Mouse (Mus musculus): Measurements from ENCODE around the gene Aadacl2. TPM values are rescaled to one million over a fixed set of nuclear protein-coding genes. Genes with fewer than 3 reads are reported as not detected.
A peak's percentile ranks its signal among the peaks of the same experiment; 100 is the strongest.

Gene Aadacl2
- polyA plus RNA-seq (2014; fragmentation: Nextera tagmentation; extraction: Ambion mirVana): not detected in 2 replicates

- no peak within 1 kb of the TSS for H3K4me3 ChIP-seq (ENCODE audit: low read depth, low read length)
- H3K9ac ChIP-seq (ENCODE audit: low read depth, low read length): no peak within 1 kb of the TSS
- no peaks in the 10 kb centered on the region for H3K36me3 ChIP-seq (ENCODE audit: control insufficient read depth, insufficient read depth, low read length)
- no peak within 1 kb of the TSS for H3K27ac ChIP-seq (ENCODE audit: low read depth, low read length)
- H3K27me3 ChIP-seq (replicated peaks; ENCODE audit: control insufficient read depth, insufficient read depth, low read length): no peaks in the 10 kb centered on the region
- no peak within 1 kb of the TSS for H3K4me2 ChIP-seq
- DNase-seq (ENCODE audit: low spot score): no peak
- whole genome bisulfite sequencing: 79% methylated on average over 1 of the region's 1 CpGs
- no peaks in the 10 kb centered on the region for H3K9me3 ChIP-seq (ENCODE audit: control insufficient read depth, low read length)
- H3K4me1 ChIP-seq (replicated peaks; ENCODE audit: control insufficient read depth, insufficient read depth, low read length): no peaks in the 10 kb centered on the region
- ATAC-seq (replicated peaks; ENCODE audit: low FRiP score): no peak
Observed at GRCm38 (mm10) chr3:60006443-60006842, at the start of gene Aadacl2. Aadacl2 (plus strand) TSS chr3:60006743.

DNA sequence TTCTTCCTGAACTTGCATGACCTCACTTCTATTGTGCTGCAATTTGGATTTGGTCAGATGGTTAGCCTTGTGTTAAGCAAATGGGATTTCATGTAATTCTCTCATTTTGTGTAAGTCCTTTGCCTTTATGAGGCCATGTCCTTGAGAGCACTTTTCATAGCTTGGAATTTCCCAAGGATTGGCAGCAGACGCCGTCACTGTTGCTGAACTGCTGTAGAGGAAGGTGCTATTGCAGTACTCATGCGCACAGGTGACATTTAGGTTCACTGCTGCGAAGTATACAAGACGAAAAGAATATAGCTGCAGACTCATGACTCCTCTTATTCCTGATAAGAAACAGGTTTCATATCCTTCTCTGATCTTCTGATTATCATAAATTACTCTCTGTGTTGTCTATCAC lies 35.7 kb upstream of the Aadacl2 start:
- H3K9ac ChIP-seq (ENCODE audit: low read depth, low read length): no peak overlapping the region
- ATAC-seq (replicated peaks; ENCODE audit: low FRiP score) (no peak), DNase-seq (ENCODE audit: low spot score) (no peak)
- no peaks in the 10 kb centered on the region for H3K36me3 ChIP-seq (ENCODE audit: control insufficient read depth, insufficient read depth, low read length)
- H3K27me3 ChIP-seq (replicated peaks; ENCODE audit: control insufficient read depth, insufficient read depth, low read length): no peaks in the 10 kb centered on the region
- H3K27ac ChIP-seq (ENCODE audit: low read depth, low read length): no peak overlapping the region
- no peak overlapping the region for H3K4me2 ChIP-seq
- WGBS: 89% methylated on average over 5 of the region's 5 CpGs
- no peaks in the 10 kb centered on the region for H3K9me3 ChIP-seq (ENCODE audit: control insufficient read depth, low read length)
- H3K4me3 ChIP-seq (ENCODE audit: low read depth, low read length): no peak overlapping the region
- H3K4me1 ChIP-seq (replicated peaks; ENCODE audit: control insufficient read depth, insufficient read depth, low read length): no peaks in the 10 kb centered on the region

- Histone ChIP-seq H3K4me2 (no peak overlapping the region), H3K27ac (ENCODE audit: low read depth, low read length) (no peak overlapping the region), H3K4me1 (replicated peaks; ENCODE audit: control insufficient read depth, insufficient read depth, low read length) (no peaks in the 10 kb centered on the region), H3K9ac (ENCODE audit: low read depth, low read length) (no peak overlapping the region), H3K36me3 (ENCODE audit: control insufficient read depth, insufficient read depth, low read length) (no peaks in the 10 kb centered on the region), H3K4me3 (ENCODE audit: low read depth, low read length) (no peak overlapping the region), H3K9me3 (ENCODE audit: control insufficient read depth, low read length) (no peaks in the 10 kb centered on the region), H3K27me3 (replicated peaks; ENCODE audit: control insufficient read depth, insufficient read depth, low read length) (no peaks in the 10 kb centered on the region)
- DNase-seq (ENCODE audit: low spot score) (no peak), ATAC-seq (replicated peaks; ENCODE audit: low FRiP score) (no peak)
Observed at GRCm38 (mm10) chr3:59974591-59974990, 32.0 kb upstream of the Aadacl2 start.

GRCm38 (mm10) chr3:60003622-60004021 lies 2.9 kb upstream of the Aadacl2 start:
- Histone ChIP-seq H3K4me2 (no peak overlapping the region), H3K27me3 (replicated peaks; ENCODE audit: control insufficient read depth, insufficient read depth, low read length) (no peaks in the 10 kb centered on the region), H3K36me3 (ENCODE audit: control insufficient read depth, insufficient read depth, low read length) (no peaks in the 10 kb centered on the region), H3K27ac (ENCODE audit: low read depth, low read length) (no peak overlapping the region), H3K4me1 (replicated peaks; ENCODE audit: control insufficient read depth, insufficient read depth, low read length) (no peaks in the 10 kb centered on the region), H3K9me3 (ENCODE audit: control insufficient read depth, low read length) (no peaks in the 10 kb centered on the region), H3K4me3 (ENCODE audit: low read depth, low read length) (no peak overlapping the region), H3K9ac (ENCODE audit: low read depth, low read length) (no peak overlapping the region)
- DNase-seq (ENCODE audit: low spot score): no peak
- ATAC-seq (replicated peaks; ENCODE audit: low FRiP score): no peak

DNA sequence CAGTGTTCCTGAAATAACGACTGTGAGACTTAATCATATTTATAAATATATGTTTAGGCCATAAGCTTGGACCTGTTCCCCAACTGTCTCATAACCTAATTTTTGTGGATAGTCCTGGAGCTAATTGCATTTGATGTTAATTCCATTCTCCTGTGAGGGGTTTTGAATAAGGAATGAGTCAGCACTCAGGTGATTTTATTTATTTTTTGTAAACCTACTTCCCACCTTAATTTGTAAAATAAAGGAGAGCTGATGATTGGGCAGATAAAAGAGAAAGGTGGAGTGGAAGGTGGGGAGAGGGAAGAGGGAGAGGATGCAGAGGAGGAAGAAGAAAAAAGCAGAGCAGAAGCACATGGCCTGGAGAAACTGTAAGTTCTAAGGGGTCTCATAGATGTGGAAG lies 18.9 kb downstream of the Aadacl2 start, which contains the start of gene Aadac:
Gene Aadac, plus strand, starts transcription at position 301 of the 400 bp plus-strand sequence.
- Histone ChIP-seq H3K27ac (ENCODE audit: low read depth, low read length) (no peak within 1 kb of the TSS), H3K36me3 (ENCODE audit: control insufficient read depth, insufficient read depth, low read length) (no peaks in the 10 kb centered on the region), H3K4me3 (ENCODE audit: low read depth, low read length) (no peak within 1 kb of the TSS), H3K4me2 (no peak within 1 kb of the TSS), H3K27me3 (replicated peaks; ENCODE audit: control insufficient read depth, insufficient read depth, low read length) (no peaks in the 10 kb centered on the region), H3K9ac (ENCODE audit: low read depth, low read length) (no peak within 1 kb of the TSS), H3K9me3 (ENCODE audit: control insufficient read depth, low read length) (no peaks in the 10 kb centered on the region), H3K4me1 (replicated peaks; ENCODE audit: control insufficient read depth, insufficient read depth, low read length) (no peaks in the 10 kb centered on the region)
- no peak for ATAC-seq (replicated peaks; ENCODE audit: low FRiP score)
- DNase-seq (ENCODE audit: low spot score): no peak
- 63% methylated on average over 1 of the region's 1 CpGs for WGBS

GRCm38 (mm10) chr3:60031511-60031910 lies 25.0 kb downstream of the Aadacl2 start:
- DNase-seq (ENCODE audit: low spot score): no peak
- H3K4me1 ChIP-seq (replicated peaks; ENCODE audit: control insufficient read depth, insufficient read depth, low read length): no peaks in the 10 kb centered on the region
- ATAC-seq (replicated peaks; ENCODE audit: low FRiP score): no peak
- 0 out of 2 replicates have a peak overlapping the region, but pooled peaks have one; percentile 10 for H3K4me3 ChIP-seq (ENCODE audit: low read depth, low read length)
- 70% methylated on average over 4 of the region's 4 CpGs for WGBS
- H3K4me2 ChIP-seq: no peak overlapping the region
- no peak overlapping the region for H3K9ac ChIP-seq (ENCODE audit: low read depth, low read length)
- H3K27ac ChIP-seq (ENCODE audit: low read depth, low read length): no peak overlapping the region
- H3K36me3 ChIP-seq (ENCODE audit: control insufficient read depth, insufficient read depth, low read length): no peaks in the 10 kb centered on the region
- no peaks in the 10 kb centered on the region for H3K9me3 ChIP-seq (ENCODE audit: control insufficient read depth, low read length)
- no peaks in the 10 kb centered on the region for H3K27me3 ChIP-seq (replicated peaks; ENCODE audit: control insufficient read depth, insufficient read depth, low read length)

- no peak overlapping the region for H3K9ac ChIP-seq (ENCODE audit: low read depth, low read length)
- WGBS: 80% methylated on average over 3 of the region's 3 CpGs
- no peaks in the 10 kb centered on the region for H3K4me1 ChIP-seq (replicated peaks; ENCODE audit: control insufficient read depth, insufficient read depth, low read length)
- H3K27me3 ChIP-seq (replicated peaks; ENCODE audit: control insufficient read depth, insufficient read depth, low read length): no peaks in the 10 kb centered on the region
- no peak overlapping the region for H3K4me2 ChIP-seq
- H3K4me3 ChIP-seq (ENCODE audit: low read depth, low read length): no peak overlapping the region
- H3K27ac ChIP-seq (ENCODE audit: low read depth, low read length): no peak overlapping the region
- DNase-seq (ENCODE audit: low spot score) (no peak), ATAC-seq (replicated peaks; ENCODE audit: low FRiP score) (no peak)
- H3K9me3 ChIP-seq (ENCODE audit: control insufficient read depth, low read length): no peaks in the 10 kb centered on the region
- no peaks in the 10 kb centered on the region for H3K36me3 ChIP-seq (ENCODE audit: control insufficient read depth, insufficient read depth, low read length)
Observed at GRCm38 (mm10) chr3:60046221-60046913, 39.8 kb downstream of the Aadacl2 start.

DNA sequence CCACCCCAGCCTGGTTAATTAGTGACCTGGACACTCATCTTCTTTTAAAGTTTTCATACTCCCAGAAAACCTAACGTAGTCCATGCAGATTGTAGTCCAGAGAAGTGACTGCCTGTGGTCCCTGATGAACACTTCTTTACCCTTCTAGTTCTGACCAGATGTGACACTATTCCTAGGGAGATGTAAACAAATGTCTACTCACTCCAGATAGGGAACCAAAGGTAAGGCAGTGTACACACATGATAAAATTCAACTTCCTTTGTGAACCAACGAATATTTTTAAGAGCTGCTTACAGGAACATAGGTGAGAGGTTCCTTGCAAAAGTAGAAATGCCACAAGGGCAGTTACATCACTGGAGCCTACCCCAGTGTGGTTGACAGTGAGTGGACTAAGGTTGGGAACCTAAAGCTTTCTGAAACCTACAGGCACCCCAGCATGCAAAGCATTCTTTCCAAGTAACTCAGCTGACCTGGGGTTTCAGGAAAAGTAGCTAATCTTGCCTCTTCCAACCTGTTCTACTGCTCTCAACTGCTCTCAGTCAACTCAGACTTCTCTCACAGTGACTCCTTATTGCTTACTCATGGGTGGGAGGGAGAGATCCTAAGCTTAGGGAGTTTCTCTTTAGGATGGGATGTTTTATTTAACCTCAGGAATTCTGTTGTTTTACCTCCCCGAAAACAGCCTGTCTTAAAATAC lies 46.8 kb downstream of the Aadacl2 start:
- Histone ChIP-seq H3K4me1 (replicated peaks; ENCODE audit: control insufficient read depth, insufficient read depth, low read length) (no peaks in the 10 kb centered on the region), H3K27me3 (replicated peaks; ENCODE audit: control insufficient read depth, insufficient read depth, low read length) (no peaks in the 10 kb centered on the region), H3K9ac (ENCODE audit: low read depth, low read length) (no peak overlapping the region), H3K4me3 (ENCODE audit: low read depth, low read length) (no peak overlapping the region), H3K36me3 (ENCODE audit: control insufficient read depth, insufficient read depth, low read length) (no peaks in the 10 kb centered on the region), H3K9me3 (ENCODE audit: control insufficient read depth, low read length) (no peaks in the 10 kb centered on the region), H3K27ac (ENCODE audit: low read depth, low read length) (no peak overlapping the region), H3K4me2 (no peak overlapping the region)
- 57% methylated on average over 3 of the region's 3 CpGs for WGBS
- DNase-seq (ENCODE audit: low spot score) (no peak), ATAC-seq (replicated peaks; ENCODE audit: low FRiP score) (no peak)

- H3K9ac ChIP-seq (ENCODE audit: low read depth, low read length): no peak overlapping the region
- DNase-seq (ENCODE audit: low spot score) (no peak), ATAC-seq (replicated peaks; ENCODE audit: low FRiP score) (no peak)
- H3K4me2 ChIP-seq: no peak overlapping the region
- no peak overlapping the region for H3K4me3 ChIP-seq (ENCODE audit: low read depth, low read length)
- WGBS: 85% methylated on average over 2 of the region's 2 CpGs
- H3K36me3 ChIP-seq (ENCODE audit: control insufficient read depth, insufficient read depth, low read length): no peaks in the 10 kb centered on the region
- no peaks in the 10 kb centered on the region for H3K9me3 ChIP-seq (ENCODE audit: control insufficient read depth, low read length)
- no peak overlapping the region for H3K27ac ChIP-seq (ENCODE audit: low read depth, low read length)
- no peaks in the 10 kb centered on the region for H3K27me3 ChIP-seq (replicated peaks; ENCODE audit: control insufficient read depth, insufficient read depth, low read length)
- H3K4me1 ChIP-seq (replicated peaks; ENCODE audit: control insufficient read depth, insufficient read depth, low read length): no peaks in the 10 kb centered on the region
Observed at GRCm38 (mm10) chr3:60053931-60054330, 47.4 kb downstream of the Aadacl2 start.
